Mouse (Mus musculus) heart, embryonic 14.5 days (tissue): ENCODE measurements around the gene Cacna1c. TPM values are rescaled to one million over a fixed set of nuclear protein-coding genes. Genes with fewer than 3 reads are reported as not detected.

Experiments
- ATAC-seq: fragments of 200-750 bp; cut with Nextera tagmentation; 2 replicates; pipeline ENCODE4 v1.8.0; 2017; ENCODE audit warnings: low read depth, moderate TSS enrichment; ENCODE audit not compliant: insufficient number of reproducible peaks, insufficient read depth, low FRiP score
- H3K27ac ChIP-seq, 2 experiments: fragments of 200-500 bp in 1 of 2; fragments of 300-500 bp in 1 of 2; sonication (generic) in 1 of 2; replicated peaks in 1 of 2; 2 replicates each; pipeline ENCODE4 v1.5.1; 2012 to 2014; ENCODE audit warnings: low read depth in 2 of 2, low read length in 2 of 2, control low read depth in 1 of 2, mild to moderate bottlenecking in 1 of 2, mixed read lengths in 1 of 2; ENCODE audit not compliant: control insufficient read depth in 1 of 2, insufficient read depth in 1 of 2
- H3K27me3 ChIP-seq: fragments of 300-500 bp; sonication (generic); 2 replicates; pipeline ENCODE4 v1.6.1; 2014; ENCODE audit warnings: mild to moderate bottlenecking, low read length, control low read depth; ENCODE audit not compliant: control insufficient read depth, insufficient read depth
- H3K36me3 ChIP-seq: fragments of 300-500 bp; sonication (generic); 2 replicates; pipeline ENCODE4 v1.6.1; 2014; ENCODE audit warnings: mild to moderate bottlenecking, control low read depth, low read length, mixed read lengths; ENCODE audit not compliant: control insufficient read depth, insufficient read depth
- H3K4me1 ChIP-seq, 2 experiments: fragments of 200-500 bp in 1 of 2; fragments of 300-500 bp in 1 of 2; sonication (generic) in 1 of 2; 2 replicates each; pipeline ENCODE4 v1.6.1; 2012 to 2014; ENCODE audit warnings: low read length in 2 of 2, control low read depth in 1 of 2, mixed read lengths in 1 of 2; ENCODE audit not compliant: control insufficient read depth in 2 of 2, insufficient read depth in 2 of 2
- H3K4me2 ChIP-seq: fragments of 300-500 bp; sonication (generic); 2 replicates; pipeline ENCODE4 v1.6.1; 2014; ENCODE audit warnings: mild to moderate bottlenecking, low read length
- H3K4me3 ChIP-seq, 2 experiments: fragments of 200-500 bp in 1 of 2; fragments of 300-500 bp in 1 of 2; sonication (generic) in 1 of 2; 2 replicates each; pipeline ENCODE4 v1.5.1; 2012 to 2014; ENCODE audit warnings: low read length in 2 of 2, mild to moderate bottlenecking in 2 of 2, control low read depth in 1 of 2, low read depth in 1 of 2, moderate library complexity in 1 of 2; ENCODE audit not compliant: control insufficient read depth in 1 of 2, insufficient read depth in 1 of 2
- H3K9ac ChIP-seq: fragments of 300-500 bp; sonication (generic); 2 replicates; pipeline ENCODE4 v1.6.1; 2014; ENCODE audit warnings: mild to moderate bottlenecking, low read length
- H3K9me3 ChIP-seq: fragments of 300-500 bp; sonication (generic); 2 replicates; pipeline ENCODE4 v1.6.1; 2016; ENCODE audit warnings: low read length, control low read depth; ENCODE audit not compliant: control insufficient read depth
- WGBS: fragments of 180-500 bp; shearing (Covaris S2); extraction: QIAGEN DNeasy Blood & Tissue Kit; methylation state at CpG from one replicate; pipeline ENCODE4 v1.1.7; 2014; 5-methylcytosine and 5-hydroxymethylcytosine counted together
- polyA plus RNA-seq: library from polyadenylated mRNA; unstranded; fragments of >200 nt; fragmentation: Nextera tagmentation; extraction: Ambion mirVana; gene quantifications from 2 replicates; pipeline ENCODE4 v1.2.1, GENCODE M21; 2014

Cacna1c gene
- polyA plus RNA-seq, 1 experiment from 2014 or later, result 60.9 TPM

DNA sequence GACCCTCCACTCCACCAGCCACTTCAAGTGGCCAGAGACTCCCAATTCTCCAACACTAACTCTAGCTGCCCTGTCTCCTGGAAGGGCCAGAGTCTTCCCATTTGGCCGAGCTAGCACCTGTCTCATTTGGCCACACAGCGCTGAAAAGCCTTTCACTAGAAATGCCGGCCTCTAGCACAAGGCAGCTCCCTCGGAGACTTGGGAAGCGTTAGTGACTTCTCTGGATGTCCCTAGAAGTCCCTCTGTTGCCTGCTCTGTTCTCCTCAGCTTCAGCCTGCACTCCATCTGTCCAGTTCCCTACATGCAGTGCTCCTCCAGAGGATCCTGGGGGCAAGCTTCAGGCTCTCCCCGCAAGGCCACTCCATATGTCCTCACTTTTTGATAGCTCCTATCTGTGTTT lies 101.1 kb downstream of the Cacna1c start:
- peak; percentile 33; the same call in 1 of the 2 replicates for ATAC-seq
- Histone ChIP-seq H3K27me3 (no peaks in the 10 kb centered on the region), H3K4me2 (no peak overlapping the region), H3K4me3 (no peak overlapping the region), H3K4me1 (peaks cover 25 to 64% of the 10 kb centered on the region in 2 experiments), H3K9me3 (no peaks in the 10 kb centered on the region), H3K36me3 (no peaks in the 10 kb centered on the region), H3K9ac (no peak overlapping the region), H3K27ac (no peak overlapping the region)
- WGBS, result 50% methylated on average over 6 of the region's 6 CpGs

DNA sequence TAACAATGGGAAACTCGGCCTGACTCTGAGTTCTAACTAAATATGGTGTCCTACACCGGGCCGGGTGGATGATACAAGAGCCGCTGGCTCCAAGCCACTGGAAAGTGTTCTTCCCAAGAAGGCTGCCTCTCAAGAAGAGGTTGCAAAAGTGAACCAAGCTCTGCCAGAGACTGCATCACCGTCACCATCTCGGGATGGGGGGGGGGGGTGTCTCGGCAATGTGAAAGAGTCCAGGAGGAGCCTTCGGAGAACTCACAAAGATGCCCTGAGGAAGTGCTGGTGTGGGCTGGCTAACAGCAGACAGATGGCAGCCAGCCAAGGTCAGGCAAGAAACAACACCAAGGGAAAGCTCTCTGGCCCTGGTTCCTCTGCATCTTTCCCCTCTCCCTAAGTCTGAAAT lies 107.0 kb downstream of the Cacna1c start:
- 29% methylated on average over 8 of the region's 8 CpGs for WGBS
- no peak for ATAC-seq
- no peaks in the 10 kb centered on the region for H3K36me3 ChIP-seq
- H3K9ac ChIP-seq, result no peak overlapping the region
- peak overlapping the region; percentile 39 for H3K4me2 ChIP-seq
- peak overlapping the region; percentile 12 to 65; a peak in 3 of 4 replicates for H3K27ac ChIP-seq
- H3K4me3 ChIP-seq, result no peak overlapping the region
- no peaks in the 10 kb centered on the region for H3K27me3 ChIP-seq
- H3K4me1 ChIP-seq, result peaks cover 39 to 70% of the 10 kb centered on the region in 2 experiments
- H3K9me3 ChIP-seq, result no peaks in the 10 kb centered on the region

- WGBS, result 28% methylated on average over 8 of the region's 8 CpGs
- Histone ChIP-seq H3K27ac (peak overlapping the region in 1 of 2 experiments; percentile 65; a peak in 3 of 4 replicates), H3K9ac (no peak overlapping the region; the same call in 1 of the 2 replicates), H3K27me3 (no peaks in the 10 kb centered on the region), H3K36me3 (no peaks in the 10 kb centered on the region), H3K9me3 (no peaks in the 10 kb centered on the region), H3K4me2 (no peak overlapping the region), H3K4me3 (no peak overlapping the region), H3K4me1 (peaks cover 44 to 78% of the 10 kb centered on the region in 2 experiments)
- ATAC-seq, result no peak
Measured at GRCm38 (mm10) chr6:119088381-119088780, 107.8 kb downstream of the Cacna1c start.

GRCm38 (mm10) chr6:119087919-119088318 lies 108.3 kb downstream of the Cacna1c start:
- Histone ChIP-seq H3K4me3 (no peak overlapping the region), H3K9ac (no peak overlapping the region; the same call in 1 of the 2 replicates), H3K36me3 (no peaks in the 10 kb centered on the region), H3K9me3 (no peaks in the 10 kb centered on the region), H3K4me2 (no peak overlapping the region), H3K27me3 (no peaks in the 10 kb centered on the region), H3K4me1 (peaks cover 47 to 83% of the 10 kb centered on the region in 2 experiments), H3K27ac (peak overlapping the region in 1 of 2 experiments; percentile 65; a peak in 1 of 4 replicates)
- 84% methylated on average over 8 of the region's 8 CpGs for WGBS
- no peak for ATAC-seq

DNA sequence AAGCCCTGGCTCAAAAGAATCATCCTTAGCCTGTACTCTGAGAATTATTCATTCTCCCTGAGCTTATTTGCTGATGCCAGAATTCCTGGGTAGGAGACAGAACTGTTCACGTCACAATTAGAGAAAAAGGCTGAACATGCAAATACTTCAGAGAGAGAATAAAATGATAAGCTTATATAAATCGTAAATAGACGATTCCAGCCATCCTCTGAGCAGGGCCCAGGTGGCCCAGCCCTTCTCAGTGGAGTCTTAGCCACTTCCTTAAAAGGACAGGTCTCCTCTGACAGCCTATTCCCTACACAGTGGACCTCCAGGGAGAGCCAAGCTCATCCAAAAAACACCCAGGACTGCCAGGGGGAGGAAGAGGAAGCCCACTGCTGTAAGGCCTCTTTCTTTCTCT lies 110.4 kb downstream of the Cacna1c start:
- Histone ChIP-seq H3K4me3 (no peak overlapping the region), H3K36me3 (no peaks in the 10 kb centered on the region), H3K4me1 (peaks cover 53 to 92% of the 10 kb centered on the region in 2 experiments), H3K4me2 (peak overlapping the region; percentile 31), H3K9me3 (no peaks in the 10 kb centered on the region), H3K9ac (no peak overlapping the region), H3K27ac (peak overlapping the region; percentile 59 to 67), H3K27me3 (no peaks in the 10 kb centered on the region)
- ATAC-seq, result no peak
- WGBS, result 16% methylated on average over 3 of the region's 3 CpGs

GRCm38 (mm10) chr6:119084532-119084931 lies 111.7 kb downstream of the Cacna1c start:
- H3K27ac ChIP-seq, result peak overlapping the region; percentile 25 to 70; a peak in 3 of 4 replicates
- no peak for ATAC-seq
- peaks cover 48 to 87% of the 10 kb centered on the region in 2 experiments for H3K4me1 ChIP-seq
- H3K4me2 ChIP-seq, result peak overlapping the region; percentile 25; the same call in 1 of the 2 replicates
- no peaks in the 10 kb centered on the region for H3K9me3 ChIP-seq
- H3K36me3 ChIP-seq, result no peaks in the 10 kb centered on the region
- H3K27me3 ChIP-seq, result no peaks in the 10 kb centered on the region
- 35% methylated on average over 9 of the region's 9 CpGs for WGBS
- no peak overlapping the region for H3K4me3 ChIP-seq
- peak overlapping the region; percentile 6; the same call in 1 of the 2 replicates for H3K9ac ChIP-seq

GRCm38 (mm10) chr6:119083559-119083958 lies 112.7 kb downstream of the Cacna1c start:
- no peak for ATAC-seq
- WGBS, result 14% methylated on average over 7 of the region's 7 CpGs
- no peaks in the 10 kb centered on the region for H3K36me3 ChIP-seq

GRCm38 (mm10) chr6:119082662-119083061 lies 113.6 kb downstream of the Cacna1c start:
- peak overlapping the region in 1 of 2 experiments; percentile 70; a peak in 2 of 4 replicates for H3K27ac ChIP-seq
- peaks cover 43 to 82% of the 10 kb centered on the region in 2 experiments for H3K4me1 ChIP-seq
- H3K4me3 ChIP-seq, result no peak overlapping the region
- H3K36me3 ChIP-seq, result no peaks in the 10 kb centered on the region
- H3K9me3 ChIP-seq, result no peaks in the 10 kb centered on the region
- no peak overlapping the region for H3K4me2 ChIP-seq
- WGBS, result 58% methylated on average over 8 of the region's 8 CpGs
- H3K9ac ChIP-seq, result no peak overlapping the region
- no peak for ATAC-seq
- no peaks in the 10 kb centered on the region for H3K27me3 ChIP-seq

More at GRCm38 (mm10) chr6:119083559-119083958, 112.7 kb downstream of the Cacna1c start:
- Histone ChIP-seq H3K27ac (peak overlapping the region; percentile 62 to 70), H3K4me2 (0 out of 2 replicates have a peak overlapping the region, but pooled peaks have one; percentile 3), H3K27me3 (no peaks in the 10 kb centered on the region), H3K4me1 (peaks cover 45 to 84% of the 10 kb centered on the region in 2 experiments), H3K9ac (no peak overlapping the region), H3K9me3 (no peaks in the 10 kb centered on the region), H3K4me3 (no peak overlapping the region)
